In genomic region chr5:30850556-30850925, GRCm38 (mm10) we compare ENCODE assay signal across 18 mouse cellular contexts. TPM values are rescaled to one million over a fixed set of nuclear protein-coding genes. Genes with fewer than 3 reads are reported as not detected.
DNase-seq lines count a peak whose midpoint lies in the region; ATAC-seq and TF ChIP-seq lines count a peak whose summit lies in the region.
"Had no signal": no experiment of that assay in that cellular context is flagged by ENCODE, and none has a peak within 500 bp of the region (broad histone marks: within the 10 kb centered on the region; RNA-seq: fewer than 3 reads in every experiment).

No protein-coding gene starts in this region.

- intact Hi-C loops in gastrocnemius, adult 2 months (cut with DNase I), result no loop called here

- peak overlapping the region; percentile 13; the same call in 1 of the 2 replicates for H3K9ac ChIP-seq in kidney, postnatal 0 days (ENCODE audit: low read depth, low read length)
- no peak overlapping the region for H3K9ac ChIP-seq in embryonic facial prominence, embryonic 15.5 days
- no peak overlapping the region for H3K9ac ChIP-seq in stomach, embryonic 14.5 days (replicated peaks; ENCODE audit: low read depth, low read length)
- H3K9ac ChIP-seq: embryonic facial prominence, embryonic 12.5 days; forebrain, embryonic 12.5 days; hindbrain, embryonic 14.5 days; limb, embryonic 12.5 days; liver, embryonic 14.5 days; neural tube, embryonic 12.5 days had no signal

- H3K36me3 ChIP-seq in kidney, postnatal 0 days (ENCODE audit: insufficient read depth, low read length), result no peaks in the 10 kb centered on the region
- H3K36me3 ChIP-seq in embryonic facial prominence, embryonic 15.5 days, result no peaks in the 10 kb centered on the region
- H3K36me3 ChIP-seq in stomach, embryonic 14.5 days (ENCODE audit: control insufficient read depth, insufficient read depth, low read length), result no peaks in the 10 kb centered on the region
- H3K36me3 ChIP-seq: embryonic facial prominence, embryonic 12.5 days; forebrain, embryonic 12.5 days; limb, embryonic 12.5 days; neural tube, embryonic 12.5 days had no signal

- no peak overlapping the region for H3K4me2 ChIP-seq in kidney, postnatal 0 days (ENCODE audit: low read length)
- H3K4me2 ChIP-seq in embryonic facial prominence, embryonic 15.5 days (replicated peaks), result no peak overlapping the region
- no peak overlapping the region for H3K4me2 ChIP-seq in stomach, embryonic 14.5 days (replicated peaks; ENCODE audit: low read depth, low read length)
- H3K4me2 ChIP-seq: embryonic facial prominence, embryonic 12.5 days; forebrain, embryonic 12.5 days; hindbrain, embryonic 14.5 days; limb, embryonic 12.5 days; neural tube, embryonic 12.5 days had no signal

- H3K27me3 ChIP-seq in kidney, postnatal 0 days (ENCODE audit: insufficient read depth, low read length), result no peaks in the 10 kb centered on the region
- no peaks in the 10 kb centered on the region for H3K27me3 ChIP-seq in embryonic facial prominence, embryonic 15.5 days
- no peaks in the 10 kb centered on the region for H3K27me3 ChIP-seq in stomach, embryonic 14.5 days (ENCODE audit: control insufficient read depth, insufficient read depth, low read length)
- H3K27me3 ChIP-seq: embryonic facial prominence, embryonic 12.5 days; forebrain, embryonic 12.5 days; limb, embryonic 12.5 days; neural tube, embryonic 12.5 days had no signal

- H3K9me3 ChIP-seq in kidney, postnatal 0 days (replicated peaks; ENCODE audit: low read length), result no peaks in the 10 kb centered on the region
- no peaks in the 10 kb centered on the region for H3K9me3 ChIP-seq in embryonic facial prominence, embryonic 15.5 days (replicated peaks)
- H3K9me3 ChIP-seq in stomach, embryonic 14.5 days (ENCODE audit: control insufficient read depth, low read depth, low read length), result no peaks in the 10 kb centered on the region
- H3K9me3 ChIP-seq: embryonic facial prominence, embryonic 12.5 days; forebrain, embryonic 12.5 days; limb, embryonic 12.5 days; neural tube, embryonic 12.5 days had no signal

- no peak for ATAC-seq in kidney, postnatal 0 days (replicated peaks; ENCODE audit: low FRiP score, low read depth)
- ATAC-seq in embryonic facial prominence, embryonic 15.5 days (ENCODE audit: insufficient number of reproducible peaks, low FRiP score, low TSS enrichment, low read depth), result no peak
- no peak for ATAC-seq in stomach, embryonic 14.5 days (ENCODE audit: insufficient number of reproducible peaks, insufficient read depth, low FRiP score, low read depth)

- no peak for TF ChIP-seq CTCF in gastrocnemius, adult 2 months (IDR thresholded peaks at IDR 0.05)
- no peak for TF ChIP-seq CTCF in kidney, postnatal 0 days (IDR thresholded peaks at IDR 0.05; ENCODE audit: low read depth)
- no peak for TF ChIP-seq CTCF in layer of hippocampus, adult 2 months (conservative IDR thresholded peaks at IDR 0.05)

- WGBS in kidney, postnatal 0 days, result 53% methylated on average over 2 of the region's 2 CpGs
- WGBS in embryonic facial prominence, embryonic 15.5 days, result 57% methylated on average over 2 of the region's 2 CpGs
- WGBS in stomach, embryonic 14.5 days, result 71% methylated on average over 2 of the region's 2 CpGs

- no peak overlapping the region for H3K4me3 ChIP-seq in gastrocnemius, adult 2 months
- H3K4me3 ChIP-seq in kidney, postnatal 0 days (replicated peaks; ENCODE audit: low read depth, low read length), result no peak overlapping the region
- H3K4me3 ChIP-seq in embryonic facial prominence, embryonic 15.5 days (replicated peaks), result no peak overlapping the region
- no peak overlapping the region for H3K4me3 ChIP-seq in stomach, embryonic 14.5 days (ENCODE audit: low read depth, low read length)
- no peak overlapping the region for H3K4me3 ChIP-seq in layer of hippocampus, adult 2 months
- H3K4me3 ChIP-seq: embryonic facial prominence, embryonic 12.5 days; forebrain, embryonic 12.5 days; limb, embryonic 12.5 days; neural tube, embryonic 12.5 days had no signal

- peak overlapping the region; percentile 64 for H3K27ac ChIP-seq in gastrocnemius, adult 2 months
- H3K27ac ChIP-seq in kidney, postnatal 0 days, result peak overlapping the region; percentile 81
- peak overlapping the region; percentile 63; the same call in 1 of the 2 replicates for H3K27ac ChIP-seq in embryonic facial prominence, embryonic 15.5 days (replicated peaks)
- H3K27ac ChIP-seq in stomach, embryonic 14.5 days (ENCODE audit: low read length), result peak overlapping the region; percentile 64; the same call in 1 of the 2 replicates
- H3K27ac ChIP-seq in layer of hippocampus, adult 2 months, result no peak overlapping the region
- H3K27ac ChIP-seq: embryonic facial prominence, embryonic 12.5 days; forebrain, embryonic 12.5 days; hindbrain, embryonic 14.5 days; limb, embryonic 12.5 days; liver, embryonic 14.5 days; neural tube, embryonic 12.5 days had no signal

- DNase-seq in gastrocnemius, adult 2 months, result no peak
- DNase-seq in gastrocnemius, postnatal 10 days, result no peak
- no peak for DNase-seq in kidney, postnatal 0 days (ENCODE audit: low spot score)
- DNase-seq in kidney, postnatal 14 days, result no peak
- no peak for DNase-seq in frontal cortex, postnatal 36 days (ENCODE audit: low spot score in 2 of 2)
- DNase-seq in layer of hippocampus, adult 2 months (ENCODE audit: low spot score in 2 of 2), result no peak
- DNase-seq: cerebellum, adult 11 months; layer of hippocampus, postnatal 36 days; right cerebral cortex, postnatal 25 days; thymus, postnatal 25 days had no signal

- H3K4me1 ChIP-seq in kidney, postnatal 0 days (replicated peaks; ENCODE audit: insufficient read depth, low read length), result peaks cover 17% of the 10 kb centered on the region
- H3K4me1 ChIP-seq in embryonic facial prominence, embryonic 15.5 days, result peaks cover 13% of the 10 kb centered on the region
- 0 out of 2 replicates have a peak, but pooled peaks cover 7% of the 10 kb centered on the region for H3K4me1 ChIP-seq in stomach, embryonic 14.5 days (ENCODE audit: control insufficient read depth, insufficient read depth, low read length)
- H3K4me1 ChIP-seq: embryonic facial prominence, embryonic 12.5 days; forebrain, embryonic 12.5 days had no signal

RNA-seq across cellular contexts. Expression of gene Tmem214, which starts 17.3 kb away (rescaled TPM):
- total RNA-seq in gastrocnemius, adult 2 months (2021), result 10 to 100 TPM; 28.8 to 31.2 TPM
- 10 to 100 TPM; 40.4 to 46.9 TPM for total RNA-seq in gastrocnemius, postnatal 10 days (2021)
- 67.3 and 74.5 TPM in 2 replicates for polyA plus RNA-seq in kidney, postnatal 0 days (2015; fragmentation: Nextera tagmentation; extraction: Ambion mirVana)
- polyA plus RNA-seq in embryonic facial prominence, embryonic 15.5 days (2015; fragmentation: Nextera tagmentation; extraction: Ambion mirVana), result 90.0 and 100.0 TPM in 2 replicates
- polyA plus RNA-seq in stomach, embryonic 14.5 days (2014; fragmentation: Nextera tagmentation; extraction: Ambion mirVana), result 58.6 and 68.7 TPM in 2 replicates
- 10 to 100 TPM; 60.8 to 63.2 TPM for total RNA-seq in layer of hippocampus, adult 2 months (2021)

RNA-seq across cellular contexts. Expression of gene Mapre3, which starts 36.1 kb away (rescaled TPM):
- total RNA-seq in gastrocnemius, adult 2 months (2021), result 10 to 100 TPM; 72.0 to 90.4 TPM
- total RNA-seq in gastrocnemius, postnatal 10 days (2021), result 10 to 100 TPM; 65.0 to 81.1 TPM
- 20.6 and 23.0 TPM in 2 replicates for polyA plus RNA-seq in kidney, postnatal 0 days (2015; fragmentation: Nextera tagmentation; extraction: Ambion mirVana)
- polyA plus RNA-seq in embryonic facial prominence, embryonic 15.5 days (2015; fragmentation: Nextera tagmentation; extraction: Ambion mirVana), result 36.6 and 46.1 TPM in 2 replicates
- polyA plus RNA-seq in stomach, embryonic 14.5 days (2014; fragmentation: Nextera tagmentation; extraction: Ambion mirVana), result 19.2 and 22.7 TPM in 2 replicates
- 100 to 1,000 TPM; 231 to 237 TPM for total RNA-seq in layer of hippocampus, adult 2 months (2021)

RNA-seq across cellular contexts. Expression of gene Agbl5, which starts 38.0 kb away (rescaled TPM):
- total RNA-seq in gastrocnemius, adult 2 months (2021), result 1 to 10 TPM; 1.6 to 2.3 TPM
- 1 to 10 TPM; 4.5 to 5.0 TPM for total RNA-seq in gastrocnemius, postnatal 10 days (2021)
- 17.3 and 17.5 TPM in 2 replicates for polyA plus RNA-seq in kidney, postnatal 0 days (2015; fragmentation: Nextera tagmentation; extraction: Ambion mirVana)
- polyA plus RNA-seq in embryonic facial prominence, embryonic 15.5 days (2015; fragmentation: Nextera tagmentation; extraction: Ambion mirVana), result 22.1 and 28.7 TPM in 2 replicates
- 27.5 and 34.0 TPM in 2 replicates for polyA plus RNA-seq in stomach, embryonic 14.5 days (2014; fragmentation: Nextera tagmentation; extraction: Ambion mirVana)
- total RNA-seq in layer of hippocampus, adult 2 months (2021), result 10 to 100 TPM; 12.2 to 15.5 TPM

RNA-seq across cellular contexts. Expression of gene Ost4, which starts 57.0 kb away (rescaled TPM):
- 100 to 1,000 TPM; 103 to 121 TPM for total RNA-seq in gastrocnemius, adult 2 months (2021)
- 100 to 1,000 TPM; 149 to 168 TPM for total RNA-seq in gastrocnemius, postnatal 10 days (2021)
- polyA plus RNA-seq in kidney, postnatal 0 days (2015; fragmentation: Nextera tagmentation; extraction: Ambion mirVana), result 466 and 517 TPM in 2 replicates
- polyA plus RNA-seq in embryonic facial prominence, embryonic 15.5 days (2015; fragmentation: Nextera tagmentation; extraction: Ambion mirVana), result 482 and 502 TPM in 2 replicates
- polyA plus RNA-seq in stomach, embryonic 14.5 days (2014; fragmentation: Nextera tagmentation; extraction: Ambion mirVana), result 476 and 515 TPM in 2 replicates
- 10 to 100 TPM; 91.5 to 93.8 TPM for total RNA-seq in layer of hippocampus, adult 2 months (2021)
